Mouse (Mus musculus): Measurements from ENCODE around the gene Glyat.

The Glyat gene

DNA sequence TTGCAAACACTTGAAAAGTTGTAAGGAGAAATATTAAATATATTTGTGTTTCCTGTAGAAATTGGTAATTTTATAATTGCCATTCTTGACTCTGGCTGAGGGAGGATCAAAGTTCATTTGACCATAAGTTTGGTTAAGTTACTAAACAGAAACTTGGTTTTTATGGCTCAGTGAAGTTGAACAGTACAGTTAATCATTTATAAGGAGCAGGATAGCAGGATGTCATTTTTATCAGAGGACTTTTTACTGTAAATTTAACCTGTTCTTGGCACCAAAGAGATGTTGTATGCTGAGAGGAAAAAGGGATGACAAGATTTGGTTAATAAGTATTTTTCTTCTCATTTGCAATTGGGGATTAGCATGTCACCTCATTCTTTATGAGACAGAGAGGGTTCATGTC, 51.5 kb downstream of the Glyat start:
- no peak for DNase-seq (ENCODE audit: low spot score)

DNA sequence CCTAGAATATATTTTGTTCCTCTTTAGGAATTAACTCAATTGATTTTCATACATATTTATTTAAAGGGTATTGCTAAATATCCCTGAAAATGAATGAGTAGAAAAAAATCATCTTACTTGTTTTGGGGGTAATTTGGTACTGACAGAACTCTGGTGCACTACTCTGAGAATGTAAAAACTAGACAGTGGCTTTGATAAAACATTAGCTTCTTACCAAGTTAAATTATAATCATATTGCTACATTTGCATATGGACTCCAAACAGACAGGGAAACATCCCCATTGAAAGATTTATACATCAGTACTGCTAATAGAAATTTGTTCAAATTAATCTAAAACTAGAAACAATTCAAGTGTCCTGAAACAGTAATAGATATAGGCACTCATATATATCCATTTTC, 52.1 kb downstream of the Glyat start:
- no peak for DNase-seq (ENCODE audit: low spot score)

DNA sequence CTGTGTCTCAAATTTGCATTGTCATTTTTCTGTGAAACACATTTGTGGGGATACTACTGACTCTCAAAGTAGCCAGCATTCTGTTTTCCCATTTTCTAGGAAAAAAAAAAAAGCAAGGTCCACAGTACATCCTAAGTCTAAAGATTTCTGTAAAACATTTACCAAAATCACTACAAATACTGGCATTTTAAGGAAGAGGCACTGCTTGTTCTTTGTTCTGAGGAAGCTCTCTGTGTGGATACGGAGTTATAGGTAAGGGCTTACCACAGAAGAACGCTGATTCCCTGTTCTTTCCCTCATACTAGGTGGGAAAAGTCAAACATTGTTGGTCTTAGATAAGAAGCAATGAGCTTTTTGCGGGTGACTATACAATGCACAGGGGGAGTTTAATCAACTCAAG, 62.5 kb downstream of the Glyat start, which contains the start of gene Keg1:
Gene Keg1, plus strand, starts transcription at position 197 of the 400 bp plus-strand sequence.
- no peak for DNase-seq (ENCODE audit: low spot score)

DNA sequence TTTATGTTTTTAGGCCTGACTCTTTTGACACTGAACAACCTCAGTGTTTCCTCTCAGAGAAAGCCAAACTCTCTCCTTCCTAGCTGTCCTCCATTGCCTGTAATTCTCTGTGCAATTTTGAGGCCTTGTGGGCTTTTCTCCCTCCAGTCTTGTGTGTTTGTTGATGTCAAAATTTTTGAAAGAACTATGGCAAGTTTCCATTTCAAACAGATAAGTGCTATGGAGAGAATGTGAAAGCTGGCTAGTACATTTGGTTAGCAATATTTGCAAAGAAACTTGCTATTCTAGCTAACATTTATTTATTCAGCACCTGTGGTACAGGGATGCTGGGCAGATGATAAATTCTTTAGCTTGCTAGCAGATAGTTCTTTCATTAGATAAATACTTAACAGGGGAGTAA, 63.1 kb downstream of the Glyat start:
- DNase-seq (ENCODE audit: low spot score): no peak
